Mouse (Mus musculus) lung, postnatal 0 days (tissue): ENCODE measurements around the gene Hemgn.

Experiments used
- CTCF ChIP-seq: IDR thresholded peaks from 2 replicates; pipeline ENCODE4 v1.5.1; 2016; ENCODE audit warnings: antibody characterized with exemption, mild to moderate bottlenecking
- EP300 ChIP-seq: IDR thresholded peaks from 2 replicates; pipeline ENCODE4 v1.6.1; 2016; ENCODE audit warnings: antibody characterized with exemption, mild to moderate bottlenecking, control low read depth

DNA sequence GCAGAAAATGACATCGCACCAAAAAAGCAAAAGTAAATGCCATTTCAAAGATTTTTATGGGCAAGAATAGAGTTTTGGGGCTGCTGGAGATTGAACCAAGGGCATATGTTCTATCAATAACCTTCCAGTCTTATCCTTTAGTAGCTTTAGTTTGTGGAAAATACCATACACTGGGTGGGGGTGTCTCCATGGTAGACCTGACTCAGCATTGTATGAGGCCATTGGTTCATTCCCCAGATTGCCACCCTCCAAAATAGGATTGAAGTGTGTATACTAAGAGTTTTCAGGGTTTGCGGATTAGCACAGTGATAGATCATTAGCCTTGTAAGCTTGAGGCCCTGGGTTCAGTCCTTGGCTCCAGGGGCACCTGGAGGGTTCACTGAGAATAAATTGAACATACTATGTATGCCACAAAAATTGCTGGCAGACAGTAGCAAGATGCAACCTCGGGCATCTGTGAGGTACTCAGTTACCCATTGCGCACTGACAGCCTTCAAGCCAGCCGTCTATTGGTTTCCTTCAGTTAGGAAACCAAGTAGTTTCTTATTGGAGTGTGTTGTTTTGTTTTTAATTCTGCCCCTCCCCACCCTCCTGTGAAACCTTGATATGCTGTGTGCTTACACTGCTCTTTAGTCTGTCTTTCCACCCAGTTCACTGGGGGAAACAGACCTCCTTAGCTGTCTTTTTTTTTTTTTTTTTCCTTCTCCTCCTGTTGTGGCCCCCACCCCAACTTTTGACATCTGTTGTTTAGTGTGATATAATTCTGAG lies 41.0 kb upstream of the Hemgn start:
- TF ChIP-seq CTCF = no peak
- TF ChIP-seq EP300 = no peak
